In genomic region chr2:35581501-35582340, GRCm38 (mm10) we compare ENCODE assay signal across 9 mouse cellular contexts. TPM values are rescaled to one million over a fixed set of nuclear protein-coding genes. Genes with fewer than 3 reads are reported as not detected.
DNase-seq lines count a peak whose midpoint lies in the region; ATAC-seq and TF ChIP-seq lines count a peak whose summit lies in the region.
"Had no signal": no experiment of that assay in that cellular context is flagged by ENCODE, and none has a peak within 500 bp of the region (broad histone marks: within the 10 kb centered on the region; RNA-seq: fewer than 3 reads in every experiment).

No protein-coding gene starts in this region.

- H3K4me1 ChIP-seq in intestine, postnatal 0 days (replicated peaks; ENCODE audit: control insufficient read depth, insufficient read depth, low read length), result no peaks in the 10 kb centered on the region

- no peak; the same call in none of the 2 replicates for TF ChIP-seq CTCF in layer of hippocampus, adult 2 months (conservative IDR thresholded peaks at IDR 0.05)
- peak; percentile 69 for TF ChIP-seq CTCF in intestine, postnatal 0 days (IDR thresholded peaks at IDR 0.05; ENCODE audit: low read depth)

- ATAC-seq in intestine, postnatal 0 days, result peak; percentile 64

- H3K9ac ChIP-seq in intestine, postnatal 0 days (ENCODE audit: low read depth, low read length), result peak overlapping the region; percentile 61

- no peaks in the 10 kb centered on the region; the same call in 1 of the 2 replicates for H3K27me3 ChIP-seq in intestine, postnatal 0 days (replicated peaks; ENCODE audit: control insufficient read depth, insufficient read depth, low read length)

- under 1% methylated on average over 64 of the region's 76 CpGs for WGBS in intestine, postnatal 0 days

- H3K27ac ChIP-seq in layer of hippocampus, adult 2 months, result peak overlapping the region; percentile 37; the same call in 1 of the 2 replicates
- H3K27ac ChIP-seq in intestine, postnatal 0 days (ENCODE audit: low read depth, low read length), result peak overlapping the region; percentile 55

- H3K9me3 ChIP-seq in intestine, postnatal 0 days (ENCODE audit: control insufficient read depth), result no peaks in the 10 kb centered on the region
- H3K9me3 ChIP-seq: G1E had no signal

- peak overlapping the region; percentile 91 for H3K4me2 ChIP-seq in intestine, postnatal 0 days (replicated peaks; ENCODE audit: low read depth)

- DNase-seq in layer of hippocampus, adult 2 months (ENCODE audit: low spot score in 2 of 2), result no peak
- no peak for DNase-seq in layer of hippocampus, adult 8-10 months (ENCODE audit: low spot score in 2 of 2)
- DNase-seq in cerebellum, adult 9-11 months, result peak; percentile 71
- peak; percentile 82 for DNase-seq in gastrocnemius, postnatal 25 days
- peak; percentile 82 to 90 for DNase-seq in lung, adult 18-20 months
- peak; percentile 52 for DNase-seq in ovary, postnatal 10 days (ENCODE audit: low spot score)
- DNase-seq in right cerebral cortex, postnatal 10 days (ENCODE audit: low spot score in 2 of 2), result no peak

- H3K36me3 ChIP-seq in intestine, postnatal 0 days (ENCODE audit: control insufficient read depth, insufficient read depth), result no peaks in the 10 kb centered on the region; the same call in 1 of the 2 replicates
- H3K36me3 ChIP-seq: G1E had no signal

- H3K4me3 ChIP-seq in layer of hippocampus, adult 2 months, result peak overlapping the region; percentile 51
- H3K4me3 ChIP-seq in intestine, postnatal 0 days (ENCODE audit: low read depth, low read length), result peak overlapping the region; percentile 47

RNA-seq across cellular contexts. Expression of gene Dab2ip, which starts 23.7 kb away (rescaled TPM):
- 100 to 1,000 TPM in 1 of 2 experiments, 10 to 100 TPM in 1; 96.3 to 103 TPM for total RNA-seq in layer of hippocampus, adult 2 months (2021)
- total RNA-seq in layer of hippocampus, adult 8-10 months (2022), result 10 to 100 TPM; 87.5 to 90.5 (median 89.7) TPM
- total RNA-seq in gastrocnemius, postnatal 25 days (2021), result 10 to 100 TPM; 40.1 to 40.7 TPM
- polyA plus RNA-seq in intestine, postnatal 0 days (2015; fragmentation: Nextera tagmentation; extraction: Ambion mirVana), result 41.3 and 48.5 TPM in 2 replicates

Comparison
In these comparisons a context has a peak if more than half of its experiments do, and no peak if none do; other contexts are left out.
1. DNase-seq: peak in cerebellum, adult 9-11 months (single experiment), gastrocnemius, postnatal 25 days (single experiment), lung, adult 18-20 months (2 of 2) and ovary, postnatal 10 days (single experiment); none in layer of hippocampus, adult 2 months (0 of 2), layer of hippocampus, adult 8-10 months (0 of 2) and right cerebral cortex, postnatal 10 days (0 of 2).